Mouse (Mus musculus) bone marrow macrophage, adult 2 months (primary cell): Measurements from ENCODE around the gene Klhdc9. TPM values are rescaled to one million over a fixed set of nuclear protein-coding genes. Genes with fewer than 3 reads are reported as not detected.
A peak's percentile ranks its signal among the peaks of the same experiment; 100 is the strongest.

Experiments
- H3K27ac ChIP-seq: 2 replicates; pipeline ENCODE4 v1.5.1; 2012; ENCODE audit warnings: low read depth, low read length; ENCODE audit not compliant: insufficient read depth
- H3K4me1 ChIP-seq: 2 replicates; pipeline ENCODE4 v1.6.1; 2012; ENCODE audit warnings: low read length; ENCODE audit not compliant: control insufficient read depth, insufficient read depth
- H3K4me3 ChIP-seq: 2 replicates; pipeline ENCODE4 v1.5.1; 2012; ENCODE audit warnings: mild to moderate bottlenecking, low read length, moderate library complexity; ENCODE audit not compliant: insufficient read depth
- CTCF ChIP-seq: IDR thresholded peaks from 2 replicates; pipeline ENCODE4 v1.5.1; 2012; ENCODE audit warnings: low read depth, mild to moderate bottlenecking, low read length, moderate library complexity
- POLR2A ChIP-seq: IDR thresholded peaks from 2 replicates; pipeline ENCODE4 v1.6.1; 2012; ENCODE audit warnings: mild to moderate bottlenecking, low read depth, low read length, borderline replicate concordance
- polyA plus RNA-seq: library from polyadenylated mRNA; stranded (reverse); fragments of >200 nt; gene quantifications from 2 replicates; pipeline ENCODE4 v1.2.4, GENCODE M21; 2012; ENCODE audit not compliant: missing spikeins, insufficient read depth, insufficient read length

The Klhdc9 gene
- polyA plus RNA-seq, 1 experiment = not detected

- TF ChIP-seq POLR2A (no peak), CTCF (peak; percentile 26; the same call in 1 of the 2 replicates)
- Histone ChIP-seq H3K4me3 (no peak overlapping the region), H3K27ac (no peak overlapping the region), H3K4me1 (peaks cover 31% of the 10 kb centered on the region)
Observed at GRCm38 (mm10) chr1:171382096-171382620, 21.6 kb upstream of the Klhdc9 start.

GRCm38 (mm10) chr1:171379935-171380599 lies 19.5 kb upstream of the Klhdc9 start:
- H3K4me3 ChIP-seq = 0 out of 2 replicates have a peak overlapping the region, but pooled peaks have one; percentile 7

GRCm38 (mm10) chr1:171378298-171378697 lies 17.7 kb upstream of the Klhdc9 start:
- Histone ChIP-seq H3K4me3 (no peak overlapping the region), H3K27ac (no peak overlapping the region), H3K4me1 (peaks cover 40% of the 10 kb centered on the region)
- TF ChIP-seq CTCF (no peak), POLR2A (no peak)

More at GRCm38 (mm10) chr1:171379935-171380599, 19.5 kb upstream of the Klhdc9 start:
- TF ChIP-seq CTCF (peak; percentile 27; the same call in 1 of the 2 replicates), POLR2A (no peak)
- no peak overlapping the region; the same call in 1 of the 2 replicates for H3K27ac ChIP-seq
- peaks cover 40% of the 10 kb centered on the region for H3K4me1 ChIP-seq

- Histone ChIP-seq H3K4me1 (peaks cover 33% of the 10 kb centered on the region), H3K4me3 (no peak overlapping the region), H3K27ac (no peak overlapping the region)
- no peak for TF ChIP-seq CTCF
- TF ChIP-seq POLR2A = no peak
Observed at GRCm38 (mm10) chr1:171375646-171376097, 15.1 kb upstream of the Klhdc9 start.

GRCm38 (mm10) chr1:171373946-171374345 lies 13.3 kb upstream of the Klhdc9 start:
- Histone ChIP-seq H3K27ac (no peak overlapping the region), H3K4me1 (peaks cover 32% of the 10 kb centered on the region), H3K4me3 (no peak overlapping the region)
- TF ChIP-seq CTCF = no peak

- Histone ChIP-seq H3K27ac (no peak overlapping the region), H3K4me1 (peaks cover 30% of the 10 kb centered on the region), H3K4me3 (no peak overlapping the region)
- no peak for TF ChIP-seq POLR2A
- no peak for TF ChIP-seq CTCF
Observed at GRCm38 (mm10) chr1:171372880-171373279, 12.3 kb upstream of the Klhdc9 start.

GRCm38 (mm10) chr1:171369845-171370556 lies 9.4 kb upstream of the Klhdc9 start, which contains the start of gene Nectin4:
TSS of gene Nectin4 (plus strand) at chr1:171370099.
- H3K4me3 ChIP-seq = no peak within 1 kb of the TSS
- H3K27ac ChIP-seq = no peak within 1 kb of the TSS
- TF ChIP-seq POLR2A = no peak
- no peak for TF ChIP-seq CTCF
- peaks cover 21% of the 10 kb centered on the region for H3K4me1 ChIP-seq

GRCm38 (mm10) chr1:171365934-171366333 lies 5.3 kb upstream of the Klhdc9 start:
- peaks cover 21% of the 10 kb centered on the region for H3K4me1 ChIP-seq
- H3K27ac ChIP-seq = peak overlapping the region; percentile 9; the same call in 1 of the 2 replicates
- TF ChIP-seq CTCF (no peak), POLR2A (no peak)
- H3K4me3 ChIP-seq = no peak overlapping the region

- TF ChIP-seq POLR2A (no peak), CTCF (no peak)
- no peak overlapping the region for H3K27ac ChIP-seq
- H3K4me1 ChIP-seq = peaks cover 9% of the 10 kb centered on the region
- H3K4me3 ChIP-seq = peak overlapping the region; percentile 49
Observed at GRCm38 (mm10) chr1:171361106-171362103, 807 bp upstream of the Klhdc9 start.
